Mouse (Mus musculus) liver, embryonic 13.5 days (tissue): ENCODE results near the gene Acnat2. TPM values are rescaled to one million over a fixed set of nuclear protein-coding genes. Genes with fewer than 3 reads are reported as not detected.
"Not testable (repeated sequence)": the region's sequence is repeated elsewhere in the genome, so short reads cannot be mapped to it uniquely, and the experiment has no call there.

Source experiments
- ATAC-seq: fragments of 200-750 bp; cut with Nextera tagmentation; 2 replicates; pipeline ENCODE4 v1.8.0; 2017; ENCODE audit warnings: low read depth, mild to moderate bottlenecking, moderate number of reproducible peaks, moderate library complexity
- DNase-seq: peaks from one replicate; pipeline ENCODE4 v3.0.0; 2022
- H3K27ac ChIP-seq: fragments of 300-500 bp; sonication (generic); 2 replicates; pipeline ENCODE4 v1.5.1; 2015; ENCODE audit warnings: moderate library complexity, mild to moderate bottlenecking, inconsistent platforms
- H3K27me3 ChIP-seq: fragments of 300-500 bp; sonication (generic); 2 replicates; pipeline ENCODE4 v1.6.1; 2015; ENCODE audit warnings: mild to moderate bottlenecking, inconsistent platforms
- H3K36me3 ChIP-seq: fragments of 300-500 bp; sonication (generic); 2 replicates; pipeline ENCODE4 v1.6.1; 2015; ENCODE audit warnings: mild to moderate bottlenecking, inconsistent platforms
- H3K4me1 ChIP-seq: fragments of 300-500 bp; sonication (generic); replicated peaks from 2 replicates; pipeline ENCODE4 v1.6.1; 2015; ENCODE audit warnings: inconsistent platforms
- H3K4me2 ChIP-seq: fragments of 300-500 bp; sonication (generic); 2 replicates; pipeline ENCODE4 v1.6.1; 2015; ENCODE audit warnings: inconsistent platforms, mild to moderate bottlenecking, moderate library complexity
- H3K4me3 ChIP-seq: fragments of 300-500 bp; sonication (generic); replicated peaks from 2 replicates; pipeline ENCODE4 v1.5.1; 2015; ENCODE audit warnings: mild to moderate bottlenecking, inconsistent platforms
- H3K9ac ChIP-seq: fragments of 300-500 bp; sonication (generic); 2 replicates; pipeline ENCODE4 v1.6.1; 2015; ENCODE audit warnings: mild to moderate bottlenecking, inconsistent platforms
- H3K9me3 ChIP-seq: fragments of 300-500 bp; sonication (generic); replicated peaks from 2 replicates; pipeline ENCODE4 v1.6.1; 2016; ENCODE audit warnings: inconsistent platforms
- WGBS: fragments of 180-500 bp; shearing (Covaris S2); methylation state at CpG from one replicate; pipeline ENCODE4 v1.1.7; 2015; ENCODE audit not compliant: insufficient replicate concordance; 5-methylcytosine and 5-hydroxymethylcytosine counted together
- polyA plus RNA-seq: library from polyadenylated mRNA; unstranded; fragments of >200 nt; fragmentation: Nextera tagmentation; extraction: Ambion mirVana; gene quantifications from 2 replicates; pipeline ENCODE4 v1.2.1, GENCODE M21; 2015

The Acnat2 gene
- polyA plus RNA-seq, 1 experiment from 2014 or later = 0.36 TPM

DNA sequence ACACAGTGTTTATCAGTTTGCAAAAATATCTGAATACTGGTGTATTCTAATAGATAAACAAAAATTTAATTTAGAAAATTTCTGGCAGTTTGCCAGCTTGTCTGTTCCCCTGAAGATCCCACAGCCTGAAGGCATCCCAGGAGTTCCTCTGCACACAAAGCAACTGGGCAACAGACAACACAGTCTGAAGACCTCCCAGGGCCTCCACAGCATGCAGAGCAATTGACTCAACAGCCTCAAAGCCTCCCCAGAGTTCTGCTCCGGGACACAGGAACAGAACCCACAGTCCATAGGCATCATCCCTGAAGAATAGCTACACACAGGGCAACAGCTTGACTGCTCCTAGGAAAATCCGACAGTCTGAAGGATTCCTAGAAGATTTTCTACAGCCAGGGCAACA, 59.3 kb downstream of the Acnat2 start:
- Histone ChIP-seq H3K4me3 (no peak overlapping the region), H3K4me1 (no peaks in the 10 kb centered on the region), H3K9me3 (no peaks in the 10 kb centered on the region), H3K9ac (no peak overlapping the region), H3K36me3 (no peaks in the 10 kb centered on the region), H3K27me3 (no peaks in the 10 kb centered on the region), H3K4me2 (no peak overlapping the region), H3K27ac (no peak overlapping the region)
- DNase-seq (no peak), ATAC-seq (no peak)
- 38% methylated on average over 2 of the region's 2 CpGs for WGBS

DNA sequence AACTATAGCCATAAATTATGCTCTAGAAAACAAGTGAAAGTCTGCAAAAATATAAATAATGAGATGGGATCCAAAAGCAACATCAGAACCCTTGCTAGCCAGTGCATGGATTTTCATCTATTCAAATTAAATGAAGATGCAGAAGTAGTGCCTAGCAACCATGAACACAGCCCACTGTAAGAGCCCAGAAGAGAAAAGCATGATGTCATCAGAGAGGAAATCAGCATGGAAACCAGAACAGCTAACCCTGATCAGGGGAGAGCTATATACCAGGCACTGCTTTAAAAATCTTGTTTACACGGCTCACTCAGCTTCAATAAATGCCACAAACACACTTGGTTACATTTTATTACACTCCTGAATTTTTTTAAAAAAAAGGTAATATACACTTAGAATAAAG, 60.0 kb downstream of the Acnat2 start:
- H3K27ac ChIP-seq, H3K36me3 ChIP-seq, H3K4me2 ChIP-seq, DNase-seq, H3K4me1 ChIP-seq, H3K4me3 ChIP-seq, ATAC-seq, H3K27me3 ChIP-seq, H3K9me3 ChIP-seq, H3K9ac ChIP-seq: not testable (repeated sequence)
- WGBS = 56% methylated on average over 1 of the region's 1 CpGs

DNA sequence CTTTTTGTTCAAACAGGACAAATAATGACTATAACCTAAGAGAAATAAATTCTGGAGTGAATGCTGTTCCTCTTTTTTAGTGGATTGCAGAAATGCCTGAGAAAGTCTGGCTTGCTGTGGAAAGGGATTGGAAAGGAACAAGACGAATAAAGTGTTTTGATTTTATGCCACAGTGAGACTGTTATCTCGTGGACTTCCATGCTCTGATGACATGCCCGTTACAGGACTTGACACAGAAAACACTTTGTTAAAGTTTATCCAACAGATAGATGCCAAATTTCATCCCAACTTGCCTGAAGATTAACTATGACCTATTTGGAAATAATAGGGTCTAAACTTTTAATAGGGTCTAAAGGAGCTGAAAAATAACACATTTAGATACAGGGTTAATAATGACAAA, 67.9 kb downstream of the Acnat2 start:
- H3K36me3 ChIP-seq, ATAC-seq, DNase-seq, H3K4me2 ChIP-seq, H3K27ac ChIP-seq, H3K4me3 ChIP-seq, H3K9ac ChIP-seq, H3K4me1 ChIP-seq, H3K9me3 ChIP-seq, H3K27me3 ChIP-seq: not testable (repeated sequence)
- WGBS = 41% methylated on average over 3 of the region's 3 CpGs

DNA sequence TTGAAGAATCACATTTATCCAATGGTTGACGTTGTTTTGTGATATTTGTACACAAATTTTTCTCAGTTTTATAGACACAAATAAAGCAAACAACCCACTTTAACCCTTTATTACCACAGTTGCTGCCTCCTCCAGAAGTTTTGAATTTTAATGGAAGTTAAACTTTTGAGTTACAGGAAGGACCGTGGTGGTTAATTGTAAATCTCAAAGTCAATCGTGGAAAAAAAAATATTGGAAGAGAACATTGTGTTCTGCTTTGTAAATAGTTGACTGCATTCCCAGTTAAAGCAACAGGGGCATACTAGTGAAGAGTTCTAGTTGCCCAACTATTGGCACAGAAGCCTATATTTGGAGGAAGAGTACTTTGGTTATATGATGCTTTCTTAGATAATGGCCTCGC, 70.0 kb downstream of the Acnat2 start:
- not testable (repeated sequence) for H3K27ac ChIP-seq, H3K4me1 ChIP-seq, ATAC-seq, H3K36me3 ChIP-seq, H3K4me3 ChIP-seq, H3K9ac ChIP-seq, H3K4me2 ChIP-seq, H3K27me3 ChIP-seq, DNase-seq, H3K9me3 ChIP-seq
- 68% methylated on average over 3 of the region's 4 CpGs for WGBS

Other genes with a start within 250 kb of the Acnat2 start
- gene Acnat1, start 65.8 kb upstream of the Acnat2 start, polyA plus RNA-seq = 0.24 and 0.52 TPM in 2 replicates
- 0.32 and 0.43 TPM in 2 replicates for gene Baat, start 98.4 kb upstream of the Acnat2 start, polyA plus RNA-seq
- gene Mrpl50, start 112.9 kb upstream of the Acnat2 start, polyA plus RNA-seq = 57.8 and 74.2 TPM in 2 replicates
- 3.0 and 4.2 TPM in 2 replicates for gene Zfp189, start 113.0 kb upstream of the Acnat2 start, polyA plus RNA-seq
- 143 and 163 TPM in 2 replicates for gene Aldob, start 141.4 kb upstream of the Acnat2 start, polyA plus RNA-seq
- 9.9 and 10.9 TPM in 2 replicates for gene Tmem246, start 189.7 kb upstream of the Acnat2 start, polyA plus RNA-seq
- gene Rnf20, start 223.9 kb upstream of the Acnat2 start, polyA plus RNA-seq = 17.0 and 19.7 TPM in 2 replicates